Mouse (Mus musculus): Measurements from ENCODE around the gene Pitx2. TPM values are rescaled to one million over a fixed set of nuclear protein-coding genes. Genes with fewer than 3 reads are reported as not detected.

The Pitx2 gene
- polyA plus RNA-seq (2012; rRNA removed; ENCODE audit: low replicate concordance) = 5.5 TPM in 1 of 2 replicates, not detected in the other

DNA sequence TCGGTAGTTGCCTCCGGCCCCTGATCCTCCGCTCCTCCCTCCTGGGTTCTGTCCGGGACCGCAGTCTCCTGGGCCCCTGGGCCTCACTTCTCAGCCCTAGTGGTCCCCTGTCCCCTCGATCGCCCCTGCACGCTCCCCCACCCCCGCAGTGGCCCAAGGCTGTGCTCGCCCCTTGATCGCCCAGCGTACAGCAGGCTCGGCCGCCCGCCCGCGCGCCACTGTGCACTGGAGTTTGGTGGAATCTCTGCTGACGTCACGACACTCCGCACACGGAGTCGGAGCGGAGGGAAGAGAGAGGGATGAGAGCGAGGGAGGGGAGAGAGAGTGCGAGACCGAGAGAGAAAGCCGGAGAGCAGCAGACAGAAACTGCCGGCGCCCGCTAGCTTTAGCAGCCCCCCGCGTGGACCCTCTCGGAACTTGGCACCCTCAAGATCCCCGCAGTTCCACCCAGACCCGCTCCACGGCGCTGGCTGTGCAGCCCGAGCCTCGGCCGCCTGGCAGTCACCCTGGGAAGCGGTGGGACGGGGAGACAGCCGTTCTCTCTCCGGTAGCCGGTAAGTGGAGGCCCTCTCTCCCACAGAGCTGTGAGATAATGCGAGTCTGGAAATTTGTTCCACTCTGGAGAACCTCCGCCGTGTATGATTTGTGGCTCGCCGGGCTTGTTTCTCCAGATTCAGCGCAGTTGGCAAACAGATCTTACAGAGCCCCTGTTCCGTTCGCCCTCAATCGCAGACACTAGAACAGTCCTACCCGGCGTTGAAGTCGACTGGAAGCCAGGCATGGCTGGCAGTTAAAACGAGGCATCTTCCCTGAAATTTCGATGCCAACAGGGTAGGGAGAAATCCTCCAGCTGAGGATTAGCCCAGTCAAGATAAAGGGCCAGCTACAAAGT is at the start of gene Pitx2:
Gene Pitx2 (plus strand): TSS at position 270 of the 892 bp plus-strand sequence.

Other genes starting within 250 kb of the Pitx2 start
- gene Enpep, start 132.8 kb downstream of the Pitx2 start, polyA plus RNA-seq (2012; rRNA removed; ENCODE audit: low replicate concordance) = 12.2 and 29.7 TPM in 2 replicates

Measured in mammary gland, adult 2 months (tissue).